Mouse (Mus musculus): ENCODE measurements around the gene Cnrip1. TPM values are rescaled to one million over a fixed set of nuclear protein-coding genes. Genes with fewer than 3 reads are reported as not detected.
A peak's percentile ranks its signal among the peaks of the same experiment; 100 is the strongest.
"Not testable (repeated sequence)": the region's sequence is repeated elsewhere in the genome, so short reads cannot be mapped to it uniquely, and the experiment has no call there.

Gene Cnrip1
- 1 to 10 TPM; 7.4 to 8.0 TPM for total RNA-seq (2021)

DNA sequence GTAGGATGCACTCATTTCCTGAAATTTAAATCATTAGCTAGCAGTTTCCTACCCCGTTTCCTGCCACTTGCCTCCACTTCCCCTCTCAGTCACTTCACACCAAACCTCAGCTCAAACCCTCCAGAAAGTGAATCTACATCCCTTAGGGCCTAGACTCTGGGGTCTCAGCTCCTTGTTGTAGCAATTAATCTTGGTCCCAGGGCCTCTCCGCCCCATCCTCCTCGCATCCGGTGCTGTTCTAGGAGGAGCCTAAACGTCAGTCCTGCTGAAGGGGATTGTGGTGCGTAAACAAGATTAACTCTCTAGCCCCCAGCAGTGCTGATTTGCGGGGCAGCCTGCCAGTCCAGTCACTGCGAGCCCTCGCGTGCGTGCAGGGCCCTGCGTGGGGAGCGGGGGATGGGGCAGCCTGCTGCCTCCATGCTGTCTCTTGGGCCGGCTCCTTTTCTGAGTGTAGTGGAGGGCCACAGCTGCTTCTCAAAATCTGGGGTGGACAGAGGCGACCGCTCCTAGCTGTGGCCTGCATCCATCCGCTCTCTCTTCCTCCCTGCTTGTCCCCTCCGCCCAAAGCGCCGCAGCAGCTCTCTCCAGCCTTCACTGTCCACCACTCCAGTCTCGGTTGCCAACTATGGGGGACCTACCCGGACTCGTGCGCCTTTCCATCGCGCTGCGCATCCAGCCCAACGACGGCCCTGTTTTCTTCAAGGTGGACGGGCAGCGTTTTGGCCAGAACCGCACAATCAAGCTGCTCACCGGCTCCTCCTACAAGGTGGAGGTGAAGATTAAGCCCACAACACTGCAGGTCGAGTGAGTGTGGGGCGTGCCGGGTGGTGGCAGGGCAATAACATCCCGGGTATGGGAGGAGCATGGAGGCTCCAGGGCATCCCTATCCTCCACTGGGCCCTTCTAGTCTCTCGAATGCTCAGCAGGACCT, at the start of gene Cnrip1, which contains the start of gene Plek:
TSS of gene Cnrip1 (plus strand) at position 42 of the 931 bp plus-strand sequence.
TSS of gene Plek (minus strand) at position 837 of the 931 bp plus-strand sequence.
- peak; percentile 72 for DNase-seq

DNA sequence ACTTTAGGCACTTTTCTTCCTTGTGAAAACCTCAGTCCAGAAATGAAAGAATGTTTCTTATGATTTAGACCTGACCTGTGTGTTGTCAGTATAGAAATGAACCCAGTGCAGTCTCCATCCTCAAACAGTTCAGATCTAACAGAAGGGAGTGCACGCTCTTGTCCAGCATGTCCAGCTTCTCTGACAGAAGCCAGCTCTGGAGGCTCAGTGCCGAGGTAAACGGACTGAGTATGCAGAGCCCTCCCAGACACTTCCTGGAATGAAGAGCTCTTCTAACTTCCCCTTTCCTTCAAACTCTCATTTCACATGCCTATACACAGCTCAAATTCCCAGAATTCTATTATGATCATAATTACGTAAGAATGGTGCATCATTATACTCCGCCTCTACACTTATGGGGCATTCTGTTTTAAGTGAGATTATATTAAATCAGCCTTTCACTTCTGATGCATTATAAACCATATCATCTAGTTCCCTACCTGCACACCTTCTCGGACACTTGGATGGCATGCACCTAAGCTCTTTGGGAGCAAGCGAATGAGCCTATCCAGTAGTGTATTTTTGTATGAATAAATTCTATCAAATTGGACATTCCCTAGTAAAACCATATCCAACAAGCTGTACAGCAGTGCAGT, 48.5 kb upstream of the Cnrip1 start:
- DNase-seq: no peak

DNA sequence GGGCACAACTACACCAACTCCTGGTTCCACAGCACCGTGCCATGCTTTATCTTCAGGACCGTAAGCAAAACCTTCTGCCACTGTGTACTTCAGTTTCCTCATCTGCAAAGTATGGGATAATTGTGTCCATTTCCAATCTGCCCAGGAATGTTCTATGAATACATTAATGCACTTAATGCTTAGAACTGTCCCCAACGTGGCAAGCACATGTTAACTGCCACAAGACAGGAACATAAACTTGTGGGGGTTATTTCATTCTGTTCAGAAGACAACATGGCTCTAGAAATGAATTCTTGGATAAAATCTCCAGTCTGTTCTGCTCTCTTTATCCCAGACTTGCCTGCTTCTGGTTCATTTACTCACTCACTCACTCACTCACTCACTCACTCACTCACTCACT, 47.6 kb upstream of the Cnrip1 start:
- no peak for DNase-seq

- no peak for DNase-seq
Measured at GRCm38 (mm10) chr11:17004899-17005846, 46.2 kb upstream of the Cnrip1 start.

DNA sequence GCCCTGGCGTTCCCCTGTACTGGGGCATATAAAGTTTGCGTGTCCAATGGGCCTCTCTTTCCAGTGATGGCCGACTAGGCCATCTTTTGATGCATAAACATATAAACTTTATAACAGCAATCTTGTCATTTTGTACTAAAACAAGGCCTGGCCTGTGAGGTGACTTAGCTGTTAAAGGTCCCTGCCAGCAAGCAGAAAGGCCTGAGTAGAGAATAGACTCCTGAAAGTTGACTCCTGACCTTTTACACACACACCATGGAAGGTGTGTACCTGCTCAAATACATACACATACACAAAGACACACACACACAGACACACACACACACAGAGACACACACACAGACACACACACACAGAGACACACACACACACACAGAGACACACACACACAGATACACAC, 44.9 kb upstream of the Cnrip1 start:
- DNase-seq: not testable (repeated sequence)

- DNase-seq: no peak
Measured at GRCm38 (mm10) chr11:17007517-17008173, 43.7 kb upstream of the Cnrip1 start.

DNA sequence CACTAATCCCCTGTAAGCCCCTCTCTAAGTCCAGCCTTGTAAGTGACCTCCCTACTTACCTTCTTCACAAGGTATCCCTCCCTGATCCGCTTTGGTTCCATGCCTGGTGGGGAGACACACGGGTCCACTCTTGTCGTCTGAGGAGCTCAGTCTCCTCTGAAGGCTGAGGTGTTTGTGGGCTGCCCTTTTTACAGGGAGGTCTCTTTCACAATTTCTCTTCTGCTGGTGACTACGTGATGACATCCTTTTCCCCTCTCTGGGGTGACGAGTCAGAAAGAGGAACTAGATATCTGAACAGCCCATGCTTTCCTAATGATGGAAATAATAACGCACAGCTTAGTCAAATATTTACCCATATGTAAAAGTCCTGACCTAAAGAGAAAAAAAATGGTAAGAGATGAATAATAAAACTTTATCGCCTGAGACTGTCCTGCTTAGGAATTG, 42.9 kb upstream of the Cnrip1 start:
- DNase-seq: no peak

- DNase-seq: no peak
Measured at GRCm38 (mm10) chr11:17012948-17013347, 38.4 kb upstream of the Cnrip1 start.

- DNase-seq: no peak
Measured at GRCm38 (mm10) chr11:17019328-17019727, 32.1 kb upstream of the Cnrip1 start.

GRCm38 (mm10) chr11:17023206-17023605, 28.2 kb upstream of the Cnrip1 start:
- DNase-seq: no peak

GRCm38 (mm10) chr11:17023984-17024383, 27.4 kb upstream of the Cnrip1 start:
- DNase-seq: no peak

DNA sequence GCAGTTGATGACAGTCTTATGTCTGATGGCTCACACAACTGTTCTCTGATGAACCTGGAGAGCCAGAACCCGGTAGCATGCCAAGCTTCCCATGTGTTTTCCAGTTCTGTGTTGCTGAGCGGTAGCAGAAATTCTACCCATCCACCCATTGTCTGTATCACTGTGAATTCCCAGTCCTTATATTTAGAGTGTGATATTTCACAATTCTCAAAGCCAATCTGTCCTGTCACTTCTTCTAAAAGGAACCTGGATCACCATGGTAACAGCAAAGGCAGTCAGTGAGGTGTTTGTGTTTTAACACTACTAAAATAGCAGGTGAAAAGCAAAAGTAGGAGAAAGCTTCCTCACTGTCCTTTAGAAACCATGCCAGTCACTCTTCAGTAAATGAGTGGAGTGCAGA, 5.6 kb upstream of the Cnrip1 start:
- DNase-seq: no peak

DNA sequence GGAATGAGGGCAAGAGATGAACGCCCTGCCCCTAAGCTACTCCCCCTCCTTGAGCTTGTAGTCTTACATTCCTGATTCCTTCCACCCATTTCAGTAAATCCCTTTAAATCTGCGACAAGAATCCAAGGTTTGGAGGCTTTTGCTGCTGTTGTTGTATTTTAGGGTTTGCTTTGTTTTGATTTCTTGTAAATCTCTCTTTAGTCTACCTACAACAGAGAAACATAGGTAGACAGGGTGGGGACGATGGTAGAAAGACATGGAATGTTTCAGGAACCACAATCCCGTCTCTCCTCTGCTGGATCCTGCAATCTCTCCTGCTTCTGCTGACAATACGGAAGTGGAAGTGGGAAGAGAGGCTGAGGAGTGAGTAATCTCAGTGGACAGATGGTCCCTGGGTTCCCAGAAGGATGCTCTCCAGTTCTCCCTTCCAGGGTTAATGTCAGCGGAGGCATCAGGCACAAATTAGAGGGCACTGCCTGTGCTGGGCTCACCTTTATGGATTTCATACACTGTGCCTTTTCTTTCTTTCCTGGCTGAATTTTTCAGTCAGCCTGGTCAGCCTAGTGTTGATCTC, 1.2 kb downstream of the Cnrip1 start:
- DNase-seq: peak; percentile 4

DNA sequence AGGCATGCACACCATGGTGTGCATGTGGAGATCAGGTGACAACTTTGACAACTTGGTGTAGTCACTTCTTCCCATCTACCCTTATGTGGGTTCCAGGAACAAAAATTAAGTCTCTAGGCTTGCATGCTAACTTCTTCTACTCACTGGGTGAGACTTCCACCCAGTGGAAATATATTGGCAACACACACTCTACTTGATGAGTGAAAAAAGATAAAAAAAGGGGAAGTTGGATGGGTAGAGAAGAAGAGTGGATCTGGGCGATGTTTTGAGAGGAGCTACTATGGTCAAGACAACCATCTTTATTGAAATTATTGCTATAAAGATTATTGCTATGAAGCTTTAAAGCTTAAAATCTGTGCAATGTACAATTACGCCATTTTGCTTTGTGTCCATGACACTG, 18.0 kb downstream of the Cnrip1 start:
- not testable (repeated sequence) for DNase-seq

DNA sequence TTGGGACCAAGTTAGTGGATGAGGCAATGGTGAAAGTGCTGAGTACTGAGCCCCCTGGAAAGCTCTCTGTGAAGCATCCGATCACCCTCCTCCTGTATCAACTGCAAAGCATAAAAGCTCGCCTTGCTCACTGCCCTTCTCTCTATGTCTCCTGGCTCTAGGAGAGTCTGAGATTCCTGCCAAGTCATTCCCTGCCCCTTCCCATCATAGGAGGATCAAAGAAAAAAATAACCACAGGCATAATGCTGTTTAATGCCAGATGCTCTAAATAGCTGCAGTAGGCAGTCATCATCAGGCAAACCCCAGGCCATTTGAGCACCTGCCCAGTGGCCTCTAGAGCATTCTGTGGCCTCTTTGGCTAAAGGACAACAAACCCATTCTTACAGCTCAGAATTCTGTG, 24.3 kb downstream of the Cnrip1 start:
- no peak for DNase-seq

DNA sequence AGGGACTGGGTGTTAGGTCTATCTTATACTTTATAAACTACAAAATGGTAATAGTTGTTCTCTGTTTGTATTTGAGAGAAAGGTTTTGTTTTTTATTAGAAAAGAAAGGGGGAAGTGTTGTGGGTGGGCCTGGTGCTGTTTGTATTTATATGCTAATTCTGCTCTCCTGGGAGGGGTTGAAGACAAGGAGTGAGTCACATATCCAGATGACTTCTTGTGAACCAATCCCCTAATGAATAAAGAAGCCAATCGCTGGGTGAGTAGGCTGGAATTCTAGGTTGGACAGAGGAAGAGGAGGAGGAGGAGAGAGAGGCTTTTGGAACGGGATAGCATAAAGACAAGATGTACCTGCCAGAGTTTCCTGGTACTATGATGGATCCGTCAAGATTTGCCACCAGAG, 30.7 kb downstream of the Cnrip1 start:
- DNase-seq: no peak

DNA sequence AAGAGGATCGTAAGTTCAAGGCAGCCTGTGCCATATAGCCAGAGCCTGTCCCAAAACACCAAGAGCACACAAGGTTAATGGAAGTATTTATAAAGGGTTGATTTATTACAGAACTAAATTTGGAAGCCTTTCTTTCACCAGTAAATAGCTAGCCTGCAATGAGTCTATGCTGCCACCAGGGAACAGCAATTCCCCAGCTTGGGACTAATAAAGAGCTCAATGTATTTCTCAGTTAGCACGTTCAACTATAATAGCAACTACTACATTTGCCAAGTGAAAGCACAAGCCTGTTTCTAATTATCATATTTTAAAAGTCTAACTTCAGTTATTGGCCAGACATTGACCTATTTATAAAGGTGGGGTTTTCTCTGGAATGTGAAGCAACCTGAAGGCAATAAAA, 31.6 kb downstream of the Cnrip1 start:
- peak; percentile 32 for DNase-seq

- no peak for DNase-seq
Measured at GRCm38 (mm10) chr11:17083455-17083854, 32.1 kb downstream of the Cnrip1 start.

DNA sequence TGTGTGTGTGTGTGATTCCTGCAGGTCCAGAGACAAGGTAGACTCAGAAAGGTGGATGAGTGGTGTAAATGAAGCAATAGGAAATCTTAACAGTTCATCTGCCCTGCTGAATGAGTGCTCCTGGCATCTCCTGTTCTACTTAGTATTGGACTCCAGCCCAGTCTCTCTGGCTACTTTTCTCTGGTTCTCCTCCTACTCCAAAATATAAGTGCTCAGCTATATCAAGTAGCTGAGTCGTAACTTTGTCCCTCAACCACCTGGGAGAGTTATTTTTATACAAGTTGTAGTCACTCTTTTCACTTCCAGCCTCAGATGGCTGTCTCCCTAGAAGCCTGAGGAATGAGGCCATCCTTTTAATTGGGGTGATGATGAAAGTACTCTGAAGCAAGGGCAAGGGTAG, 32.5 kb downstream of the Cnrip1 start:
- no peak for DNase-seq

DNA sequence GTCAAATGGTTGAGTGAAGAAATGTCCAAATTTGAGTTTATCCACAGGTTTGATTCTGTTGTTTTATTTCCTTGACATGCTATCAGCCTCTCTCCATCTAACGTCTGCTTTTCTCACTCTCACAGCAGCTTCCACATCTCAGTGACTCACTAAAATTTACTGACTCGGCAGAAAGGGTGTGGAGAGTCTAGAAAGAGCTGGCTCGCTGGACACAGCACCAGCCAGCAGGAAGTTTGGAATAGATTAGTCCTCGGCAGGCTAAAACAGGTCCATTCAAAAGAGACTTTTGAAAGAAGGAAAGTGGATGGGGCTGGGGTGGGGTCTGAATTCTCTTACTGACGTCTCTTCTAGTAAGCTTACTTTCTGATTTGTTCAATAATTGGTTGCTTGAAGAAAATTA, 34.7 kb downstream of the Cnrip1 start:
- DNase-seq: no peak

- no peak for DNase-seq
Measured at GRCm38 (mm10) chr11:17106936-17107335, 55.5 kb downstream of the Cnrip1 start.

DNA sequence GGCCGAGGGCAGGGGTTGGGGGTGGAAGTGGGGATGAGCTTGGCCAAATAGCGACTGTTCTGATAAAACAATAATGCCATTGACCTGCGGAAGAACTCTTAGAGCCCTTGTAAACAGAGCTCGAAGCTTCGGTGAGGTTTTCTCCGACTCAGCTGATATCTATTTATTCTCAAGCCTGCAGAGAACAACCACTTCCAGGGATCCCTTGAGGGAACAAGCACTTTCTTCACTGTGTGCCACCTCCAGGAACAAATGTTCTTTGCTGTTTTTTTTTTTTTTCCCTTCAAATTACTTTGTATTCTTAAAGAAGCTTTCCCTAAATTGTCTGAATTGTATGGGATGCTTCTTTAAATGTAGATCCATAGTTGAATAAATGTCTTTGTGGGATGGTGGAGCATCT, 56.0 kb downstream of the Cnrip1 start:
- DNase-seq: no peak

Measured in heart, postnatal 4 days (tissue).